Mouse (Mus musculus): ENCODE data around the gene Rasgef1c.

Gene Rasgef1c

DNA sequence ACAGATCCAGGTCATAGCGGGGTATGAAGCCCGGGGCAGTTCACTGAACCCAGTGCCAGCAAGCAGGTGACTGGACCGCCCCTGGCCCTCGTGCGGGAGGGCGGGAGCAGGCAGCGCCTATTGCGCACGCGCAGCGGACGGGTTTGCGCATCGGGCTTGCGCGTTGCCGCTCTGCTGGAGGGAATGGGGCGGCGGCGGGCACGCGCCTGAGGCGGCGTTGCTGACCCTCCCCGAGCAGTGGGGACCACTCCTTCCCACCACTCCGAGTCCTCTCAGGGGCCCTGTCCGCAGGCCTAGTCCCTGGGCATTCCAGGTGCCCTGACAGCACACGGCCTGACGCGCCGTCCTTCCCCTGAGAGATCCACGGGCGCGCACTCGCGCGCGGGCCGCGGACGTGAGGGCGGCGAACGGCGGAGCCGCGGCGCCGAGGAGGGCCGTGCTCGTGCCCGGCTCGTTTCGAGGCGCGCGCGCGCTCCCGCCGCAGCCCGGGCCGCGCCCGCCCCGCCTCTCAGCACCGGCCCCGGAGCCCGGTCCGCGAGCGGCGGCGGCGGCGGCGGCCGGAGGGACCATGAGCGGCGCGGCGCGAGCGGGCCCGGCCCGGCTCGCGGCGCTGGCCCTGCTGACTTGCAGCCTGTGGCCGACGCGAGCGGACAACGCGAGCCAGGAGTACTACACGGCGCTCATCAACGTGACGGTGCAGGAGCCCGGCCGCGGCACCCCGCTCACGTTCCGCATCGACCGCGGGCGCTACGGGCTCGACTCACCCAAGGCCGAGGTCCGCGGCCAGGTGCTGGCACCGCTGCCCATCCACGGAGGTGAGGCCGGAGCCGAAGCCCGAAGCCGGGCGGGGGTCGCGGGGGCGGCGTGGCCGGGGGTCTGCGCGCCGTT lies 123.4 kb downstream of the Rasgef1c start, which contains the start of gene Rnf130:
TSS of gene Rnf130 (plus strand) at position 514 of the 888 bp plus-strand sequence.
- peak; percentile 91 for DNase-seq (ENCODE audit: low spot score)

DNA sequence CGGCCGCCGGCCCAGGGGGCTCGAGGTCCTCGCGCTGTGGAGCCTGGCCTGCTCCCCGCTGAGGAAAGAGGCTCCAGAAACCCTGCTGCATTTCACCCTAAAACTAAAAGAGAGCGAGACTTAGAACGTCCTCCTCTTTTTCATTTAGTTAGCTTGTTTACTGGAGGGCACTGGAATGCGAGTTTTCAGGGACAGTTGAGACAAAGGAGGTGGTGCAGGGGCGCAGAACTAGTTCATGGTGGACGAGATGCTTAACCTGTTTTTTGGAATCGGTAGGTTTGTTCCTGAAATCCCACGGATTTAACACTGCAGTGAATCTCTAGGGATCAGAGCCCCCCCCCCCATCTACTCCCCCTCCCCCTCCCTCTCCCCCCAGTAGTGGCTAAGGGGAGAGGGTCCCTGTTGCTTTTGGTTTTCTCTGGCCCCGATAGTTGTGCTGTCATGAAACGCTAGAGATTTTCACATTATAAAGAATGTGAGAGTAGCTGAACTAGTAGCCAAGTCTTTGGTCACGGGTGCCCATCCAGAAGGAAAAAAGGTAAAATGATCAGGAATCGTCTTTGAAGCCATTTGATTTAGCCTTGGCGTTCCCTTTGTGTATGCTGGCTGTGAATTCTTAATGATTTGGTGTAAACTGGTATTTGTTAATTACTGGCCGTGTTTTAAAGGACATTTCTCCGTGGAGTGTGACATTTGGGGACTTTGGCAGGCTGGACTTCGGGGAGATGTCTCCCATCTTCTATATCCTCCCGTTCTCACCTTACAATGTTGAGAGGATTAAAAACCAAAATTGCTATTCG lies 124.3 kb downstream of the Rasgef1c start:
- DNase-seq (ENCODE audit: low spot score) = no peak

GRCm38 (mm10) chr11:50026521-50027090 lies 125.0 kb downstream of the Rasgef1c start:
- no peak for DNase-seq (ENCODE audit: low spot score)

DNA sequence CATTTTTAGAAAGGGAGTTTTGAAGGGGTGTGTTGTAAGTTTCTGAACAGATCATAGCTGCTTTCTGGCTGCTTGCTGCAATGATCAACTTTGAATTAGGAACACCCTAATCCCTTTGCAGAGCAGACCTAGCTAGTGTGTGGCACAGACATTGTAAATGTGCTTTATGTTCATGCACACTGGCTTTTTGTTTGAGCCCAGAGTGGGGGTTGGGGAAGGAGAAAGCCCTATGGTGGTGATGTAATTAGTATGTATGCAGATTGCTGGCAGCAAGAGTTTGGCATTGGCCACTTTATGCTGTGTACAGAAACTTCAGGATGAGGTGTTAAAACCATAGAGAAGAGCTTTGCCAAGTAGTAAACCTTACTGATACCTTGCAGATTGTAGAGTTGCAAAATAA lies 126.8 kb downstream of the Rasgef1c start:
- DNase-seq (ENCODE audit: low spot score) = no peak
